Mouse (Mus musculus) R1 (cell line): ENCODE results near the gene Azi2.

Experiments used
- DNase-seq: peaks from one replicate; pipeline ENCODE4 v3.0.0-alpha.2; 2018; ENCODE audit warnings: low read depth, low spot score

The Azi2 gene

DNA sequence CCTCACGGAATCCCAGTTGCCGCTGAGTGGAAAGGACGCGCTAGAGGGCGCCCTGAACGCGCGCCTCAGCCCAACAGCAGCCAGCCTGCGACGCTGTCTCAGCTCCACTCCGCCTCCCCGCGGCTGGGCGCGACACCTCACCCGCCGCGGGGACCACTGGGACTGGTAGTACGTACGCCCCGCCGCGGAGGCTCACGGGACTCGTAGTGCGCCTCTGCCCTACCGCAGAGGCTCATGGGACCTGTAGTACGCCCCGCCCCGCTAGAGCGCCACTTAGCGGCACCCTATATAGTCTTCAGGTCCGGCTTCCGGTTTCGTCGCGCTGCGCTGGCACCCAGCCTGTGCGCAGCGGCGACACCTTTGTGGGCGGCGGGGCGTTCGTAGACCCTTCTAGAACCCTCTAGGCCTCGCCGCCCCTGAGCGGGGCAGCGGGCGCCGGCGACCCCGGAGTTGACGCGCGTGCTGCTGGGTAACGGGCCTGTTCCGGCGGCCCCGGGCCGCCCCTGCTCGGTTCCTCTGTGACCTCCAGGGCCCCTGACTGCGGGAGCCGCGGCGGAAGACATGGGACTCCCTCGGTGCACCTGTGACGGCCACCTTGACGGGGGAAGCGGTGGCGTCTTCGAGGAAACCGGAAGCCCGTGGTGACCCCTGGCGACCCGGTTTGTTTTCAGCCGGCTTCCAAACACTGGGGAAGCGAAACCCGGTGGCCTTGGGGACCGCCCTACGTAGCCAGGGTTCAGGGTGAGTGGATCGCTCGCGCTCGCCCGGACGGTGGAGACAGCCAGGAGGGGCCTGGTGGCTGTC lies at the start of gene Azi2:
Gene Azi2, plus strand, starts transcription at position 282 of the 804 bp plus-strand sequence.
- DNase-seq: peak; percentile 97

DNA sequence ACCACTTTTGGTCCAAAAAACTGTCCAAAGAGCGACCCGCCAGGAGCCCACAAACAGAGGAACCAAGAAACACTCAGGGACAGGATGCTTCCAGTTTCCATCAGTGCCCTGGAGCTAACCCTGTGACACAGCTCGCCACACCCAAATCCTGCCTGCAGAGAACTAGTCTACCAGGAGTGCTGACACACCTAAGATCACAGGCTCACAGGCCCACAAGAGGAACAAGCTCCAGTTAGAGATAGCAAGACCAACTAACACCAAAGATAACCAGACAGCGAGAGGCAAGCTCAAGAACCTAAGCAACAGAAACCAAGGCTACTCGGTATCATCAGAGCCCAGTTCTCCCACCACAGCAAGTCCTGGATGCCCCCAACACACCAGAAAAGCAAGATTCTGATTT lies 43.7 kb upstream of the Azi2 start:
- no peak for DNase-seq

DNA sequence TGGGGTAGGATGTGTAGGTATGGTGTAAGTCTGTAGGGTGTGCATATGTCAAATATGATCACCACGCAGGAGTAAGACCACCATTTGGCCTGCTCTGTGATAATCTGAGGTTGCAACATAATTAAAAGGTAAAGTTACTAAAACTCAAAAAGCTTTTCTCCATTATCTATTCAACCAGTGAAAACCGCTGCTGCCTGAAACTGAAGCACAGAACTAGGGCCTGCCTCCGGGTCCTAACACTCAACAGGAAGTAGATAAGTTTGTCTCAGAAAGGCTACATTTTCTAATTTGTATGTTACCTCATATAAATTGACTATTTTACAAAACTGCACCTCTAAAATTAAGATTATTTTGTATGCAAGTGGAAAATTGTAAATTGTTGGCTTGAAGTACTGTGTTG lies 38.8 kb upstream of the Azi2 start:
- DNase-seq: no peak

DNA sequence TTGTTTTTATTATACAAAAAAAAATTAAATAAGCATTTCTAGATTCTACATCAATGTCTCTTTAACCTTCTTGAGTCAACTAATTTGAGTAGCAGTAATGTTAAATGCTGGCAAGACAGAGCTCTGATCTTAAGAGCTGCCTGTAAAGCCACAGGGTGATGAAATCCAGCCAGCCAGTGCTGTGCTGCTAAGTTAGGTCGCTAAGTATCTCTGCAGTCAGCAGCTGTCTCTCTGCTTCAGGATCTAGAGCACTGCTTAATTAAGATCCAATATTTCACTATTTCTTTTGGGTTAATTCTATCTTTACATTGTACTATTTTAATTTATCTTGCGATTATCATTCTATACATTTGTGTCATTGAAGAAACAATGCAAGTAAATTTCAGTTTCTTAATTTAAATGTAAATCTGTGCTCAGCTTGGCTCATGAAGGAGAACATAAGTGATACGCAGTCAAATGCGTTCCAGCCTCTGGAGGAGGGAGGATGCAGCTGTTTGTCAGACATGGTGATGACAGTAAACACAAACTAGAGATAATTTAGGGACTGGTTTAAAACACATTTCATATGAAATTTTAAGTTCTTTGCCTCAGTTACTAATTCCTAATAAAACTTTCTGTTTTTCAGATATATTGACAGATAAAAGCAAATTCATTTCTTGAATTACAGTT lies 36.9 kb upstream of the Azi2 start:
- no peak for DNase-seq

DNA sequence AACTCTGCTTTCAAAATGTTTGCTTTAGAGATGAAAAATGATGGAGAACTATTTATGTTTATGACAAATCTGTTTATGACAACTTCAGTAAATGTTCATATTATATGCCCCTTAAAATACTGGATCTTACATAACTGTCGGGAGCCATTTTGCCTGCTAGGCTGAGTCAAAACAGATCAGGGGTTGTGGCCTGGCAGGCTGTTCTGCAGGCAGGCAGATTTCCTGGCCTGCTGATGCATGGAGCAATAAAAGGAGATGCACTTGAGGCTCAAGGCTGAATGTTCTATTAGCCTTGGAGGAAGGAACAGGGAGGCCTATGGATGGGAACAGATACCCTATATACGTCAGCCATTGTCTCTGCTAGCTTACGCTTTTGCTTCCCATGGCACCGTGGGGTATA lies 36.4 kb upstream of the Azi2 start:
- no peak for DNase-seq

DNA sequence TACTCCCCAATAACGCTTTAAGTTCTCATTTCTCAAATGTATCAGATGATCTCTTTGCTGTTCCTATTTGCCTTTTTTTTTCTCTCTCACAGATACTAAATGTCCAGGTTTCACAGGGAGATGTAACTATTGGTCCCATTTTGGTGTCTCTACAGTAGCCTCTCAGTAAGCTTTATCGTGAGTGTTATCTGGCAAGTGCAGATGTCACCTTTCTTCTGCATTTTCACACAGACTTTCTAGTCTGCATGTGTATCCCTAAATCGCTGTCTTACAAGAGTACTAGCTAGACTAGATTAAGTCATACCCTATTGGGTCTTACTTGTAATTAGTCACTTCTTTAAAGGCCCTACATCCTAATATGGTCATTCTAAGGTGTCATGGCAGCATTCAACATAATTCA lies 27.4 kb upstream of the Azi2 start:
- no peak for DNase-seq

DNA sequence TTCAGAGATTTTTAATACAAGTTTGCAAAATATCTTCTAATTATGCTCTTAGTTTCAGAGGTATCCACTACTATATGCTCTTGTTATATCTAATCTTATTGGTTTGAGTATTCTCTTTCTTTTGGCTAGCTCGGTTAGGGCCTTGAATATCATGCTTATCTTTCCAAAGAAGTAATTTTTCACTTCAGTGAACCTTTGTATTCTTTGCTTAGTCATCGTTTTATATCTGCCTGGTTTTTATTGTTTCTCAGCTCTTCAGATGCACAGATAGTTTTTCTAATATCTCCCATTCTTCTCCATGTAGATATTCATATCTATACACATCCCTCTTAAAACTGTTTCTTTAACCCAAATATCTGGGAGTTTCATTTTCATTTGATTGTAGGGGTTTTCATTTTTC lies 15.3 kb upstream of the Azi2 start:
- no peak for DNase-seq

DNA sequence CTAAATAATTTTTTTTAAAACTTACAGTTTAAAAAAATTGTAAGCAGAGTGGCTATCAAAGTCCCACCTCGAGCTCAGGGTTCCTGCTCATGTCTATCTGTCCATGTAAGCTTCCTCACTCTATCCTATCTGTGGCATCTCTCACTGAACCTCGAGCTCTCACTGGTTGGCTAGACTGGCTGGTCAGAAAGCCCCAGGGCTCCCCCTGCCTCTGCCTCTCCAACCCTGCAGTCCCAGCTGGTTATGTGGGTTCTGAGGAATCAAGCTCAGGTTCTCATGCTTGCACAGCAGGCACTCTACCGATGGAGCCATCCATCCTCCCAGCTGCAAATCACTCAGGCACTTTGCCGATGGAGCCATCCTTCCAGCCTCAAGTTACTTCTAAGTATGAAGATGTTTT lies 10.8 kb upstream of the Azi2 start:
- no peak for DNase-seq

DNA sequence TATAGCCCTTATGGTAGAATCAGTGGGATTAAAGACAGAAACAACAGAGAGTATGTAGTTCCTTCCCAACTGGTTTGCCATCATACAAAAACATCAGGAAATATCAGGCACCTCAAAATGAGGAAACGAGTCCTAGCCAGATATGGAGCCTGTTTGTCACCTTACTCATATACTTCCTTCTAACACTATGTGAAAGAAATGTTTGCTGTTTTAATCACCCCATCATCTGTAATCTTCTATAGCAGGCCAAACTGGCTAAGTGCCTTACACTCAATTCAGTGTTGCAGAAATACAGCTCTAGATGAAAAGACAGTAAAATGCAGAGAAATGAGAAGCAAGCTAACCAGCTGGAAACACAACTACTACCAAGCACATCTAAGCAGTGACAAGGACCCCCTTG lies 10.0 kb upstream of the Azi2 start:
- no peak for DNase-seq

DNA sequence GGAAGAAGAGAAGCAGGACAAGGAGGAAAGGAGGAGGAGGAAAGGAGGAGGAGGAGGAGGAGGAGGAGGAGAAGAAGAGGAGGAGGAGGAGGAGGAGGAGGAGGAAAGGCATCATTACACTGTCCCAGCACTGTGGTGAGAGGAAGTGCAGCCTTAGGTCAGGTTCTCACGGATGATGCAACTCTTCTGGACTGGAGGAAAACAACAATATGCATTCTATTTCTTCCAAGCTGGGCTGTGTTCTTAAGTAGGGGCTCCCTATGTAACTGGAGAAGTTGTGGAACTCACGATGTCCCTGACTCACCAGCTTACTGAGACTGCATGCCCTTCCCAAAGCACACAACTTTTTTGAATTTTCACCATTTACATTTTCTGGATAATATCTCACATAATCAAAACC lies 8.6 kb upstream of the Azi2 start:
- no peak for DNase-seq

DNA sequence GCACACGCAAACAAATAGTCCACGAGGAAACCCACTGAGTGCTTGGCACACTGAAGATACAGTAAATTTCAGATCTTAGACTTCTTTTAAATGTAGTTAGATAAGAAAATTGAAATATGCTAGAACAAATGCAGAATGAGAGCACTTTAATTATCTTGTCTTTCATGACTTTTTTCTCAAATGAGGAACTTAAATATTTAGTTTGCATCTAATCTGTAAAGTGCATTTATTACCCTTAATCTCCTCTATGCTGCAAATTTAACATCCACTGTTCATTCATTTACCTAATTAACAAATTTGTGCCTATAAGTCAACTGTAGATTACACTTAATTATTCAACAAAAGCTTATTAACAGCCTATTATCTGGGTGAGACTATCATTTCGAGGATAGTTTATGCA lies 5.3 kb upstream of the Azi2 start:
- no peak for DNase-seq

DNA sequence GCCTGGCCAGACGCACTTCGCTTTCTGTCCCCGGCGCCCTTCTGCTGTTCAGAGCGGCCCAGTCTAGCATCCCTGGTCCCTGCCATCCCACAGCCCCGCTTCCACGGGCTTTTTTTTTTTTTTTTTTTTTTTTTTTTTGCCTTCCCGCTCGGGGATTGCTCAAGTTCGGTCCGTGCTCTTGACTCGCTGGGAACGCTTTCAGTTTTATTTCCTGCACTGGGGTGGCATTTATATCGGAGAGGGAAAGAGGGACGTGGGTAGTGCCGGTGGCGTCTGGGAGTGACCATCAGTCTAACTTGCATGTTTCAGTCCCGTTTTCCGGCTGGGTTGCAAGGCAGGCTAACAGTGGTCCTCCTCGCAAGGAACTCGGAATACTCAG lies 712 bp downstream of the Azi2 start:
- DNase-seq: no peak

DNA sequence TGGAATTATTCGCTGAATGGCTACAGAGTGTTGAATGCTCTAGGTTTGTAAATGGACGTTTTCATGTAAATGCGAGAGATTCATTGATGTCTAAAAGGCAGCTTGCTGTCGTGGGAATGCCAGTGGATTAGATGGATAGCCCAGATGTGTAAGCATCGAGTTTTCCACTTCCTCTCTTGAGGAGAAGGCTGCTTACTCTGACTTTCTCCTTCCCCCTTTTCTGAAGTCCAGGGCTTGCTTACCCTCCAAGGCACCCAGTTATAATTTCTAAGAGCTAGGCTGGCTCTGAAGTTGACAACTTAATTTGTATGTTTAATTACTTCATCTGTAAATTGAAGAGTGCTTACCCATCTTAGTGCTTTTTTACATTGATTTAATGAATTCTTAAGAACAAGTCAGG lies 1.3 kb downstream of the Azi2 start:
- DNase-seq: no peak

DNA sequence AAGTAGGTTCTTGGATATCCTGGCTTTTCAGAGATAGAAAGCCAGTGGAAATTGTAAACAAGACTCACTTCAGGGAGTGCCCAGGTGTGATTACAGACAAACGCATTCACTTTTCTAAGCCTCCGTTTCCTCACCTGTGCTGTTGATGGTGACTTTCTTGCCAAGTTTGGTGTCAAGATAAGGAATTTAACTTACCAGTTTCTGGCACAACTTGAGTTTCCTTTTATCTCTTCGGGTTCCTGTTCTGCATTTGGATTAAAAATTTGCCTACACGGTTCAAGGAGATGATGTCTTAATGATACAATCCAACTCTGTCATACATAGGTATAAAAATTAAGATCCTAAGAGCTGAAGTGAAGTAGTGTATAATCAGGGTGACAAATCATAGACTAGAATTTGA lies 2.4 kb downstream of the Azi2 start:
- no peak for DNase-seq

DNA sequence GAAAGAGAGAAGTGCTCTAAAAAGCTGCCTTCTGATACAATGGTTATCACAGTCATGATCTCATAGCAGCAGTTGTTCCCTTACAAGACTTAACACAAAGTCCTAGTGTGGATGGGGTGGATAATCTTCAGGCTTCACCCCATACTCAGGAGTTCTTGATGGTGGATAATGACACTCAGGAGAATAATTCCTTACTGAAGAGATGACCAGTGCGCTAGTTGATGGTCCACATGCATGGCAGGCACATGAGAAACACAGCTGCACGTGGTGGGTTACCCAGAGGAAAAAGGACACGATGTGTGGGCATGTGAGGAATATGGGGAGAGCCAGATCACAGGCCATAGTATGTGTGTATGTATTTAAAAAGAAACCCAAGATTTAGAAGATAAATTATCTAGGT lies 3.3 kb downstream of the Azi2 start:
- DNase-seq: no peak

DNA sequence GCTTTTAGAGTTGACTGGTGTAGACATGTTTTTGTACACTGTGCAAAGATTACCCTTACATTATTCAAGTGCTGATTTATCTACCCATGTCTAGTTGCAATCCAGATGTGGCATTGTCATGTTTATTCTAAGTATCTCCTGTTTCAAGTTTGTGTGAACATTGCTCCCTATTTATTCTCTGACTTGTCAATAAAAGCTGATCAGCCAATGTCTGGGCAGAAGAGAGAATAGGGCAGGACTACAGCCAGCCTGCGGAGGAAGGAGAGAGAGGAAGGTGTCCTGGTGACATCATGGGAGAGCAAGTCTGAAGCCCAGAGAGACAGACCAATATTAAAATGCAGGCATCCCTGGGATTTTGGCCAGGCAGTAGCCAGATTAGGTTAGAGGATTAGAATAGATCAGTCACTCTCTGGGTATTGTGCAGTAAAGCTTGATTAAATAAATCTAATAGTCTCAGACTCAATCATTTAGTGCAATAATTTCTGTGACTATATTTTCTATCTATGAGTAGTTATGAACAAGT lies 4.8 kb downstream of the Azi2 start:
- peak; percentile 65 for DNase-seq

DNA sequence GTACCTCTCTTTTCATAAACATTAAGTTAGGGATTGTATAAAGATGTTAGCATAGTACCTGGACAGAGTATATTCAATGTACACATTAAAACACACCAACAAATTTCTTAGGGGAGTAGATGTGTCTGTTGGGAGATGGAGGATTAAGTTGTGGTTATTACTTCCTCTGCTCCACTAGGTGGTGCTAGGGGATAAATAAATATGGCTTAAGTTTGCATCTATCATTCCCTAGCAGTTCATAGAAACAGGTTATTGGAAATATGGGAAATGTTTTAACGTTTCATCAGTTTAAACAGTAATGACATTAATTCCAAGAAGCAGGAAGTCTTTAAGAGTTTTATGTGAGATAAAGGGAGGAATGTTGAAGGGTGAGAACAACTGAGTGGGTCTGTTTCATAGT lies 13.0 kb downstream of the Azi2 start:
- peak; percentile 26 for DNase-seq

DNA sequence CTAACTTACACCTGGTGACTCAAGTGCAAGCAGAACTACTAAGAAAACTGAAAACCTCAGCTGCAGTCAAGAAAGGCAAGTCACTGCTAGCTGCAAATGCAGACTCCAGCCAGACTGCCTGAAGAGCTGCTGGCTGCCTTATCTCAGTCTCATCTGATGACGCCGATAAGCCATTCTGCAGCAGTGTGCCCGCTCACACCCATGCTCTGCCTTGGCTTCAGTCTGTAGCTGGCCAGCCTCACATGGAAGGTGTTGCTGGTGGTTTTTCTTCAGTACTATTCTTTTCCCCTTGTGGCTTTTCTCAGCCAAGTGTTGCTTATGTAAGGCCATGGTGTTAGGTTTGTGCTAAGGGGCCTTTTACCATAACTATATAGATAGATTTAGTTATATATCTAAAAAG lies 18.8 kb downstream of the Azi2 start:
- no peak for DNase-seq

DNA sequence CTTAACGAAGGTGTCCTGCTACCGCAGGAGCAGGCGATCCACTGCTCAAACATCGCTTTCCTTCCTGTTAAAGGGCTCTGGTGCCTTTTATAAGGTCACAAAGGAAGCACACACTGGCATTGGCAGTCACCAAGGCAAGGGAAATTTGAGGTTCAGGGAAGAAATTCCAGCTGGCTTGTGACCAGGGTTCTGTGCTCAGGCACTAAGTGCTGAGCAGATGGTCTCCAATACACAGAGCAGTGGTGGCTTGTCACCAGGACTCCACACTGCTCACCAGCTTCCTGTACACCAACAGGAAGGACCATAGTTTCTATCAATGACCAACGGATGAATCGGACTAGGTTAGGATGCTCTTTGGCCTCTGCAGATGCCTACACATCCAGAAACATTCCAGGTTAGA lies 30.1 kb downstream of the Azi2 start:
- DNase-seq: no peak

DNA sequence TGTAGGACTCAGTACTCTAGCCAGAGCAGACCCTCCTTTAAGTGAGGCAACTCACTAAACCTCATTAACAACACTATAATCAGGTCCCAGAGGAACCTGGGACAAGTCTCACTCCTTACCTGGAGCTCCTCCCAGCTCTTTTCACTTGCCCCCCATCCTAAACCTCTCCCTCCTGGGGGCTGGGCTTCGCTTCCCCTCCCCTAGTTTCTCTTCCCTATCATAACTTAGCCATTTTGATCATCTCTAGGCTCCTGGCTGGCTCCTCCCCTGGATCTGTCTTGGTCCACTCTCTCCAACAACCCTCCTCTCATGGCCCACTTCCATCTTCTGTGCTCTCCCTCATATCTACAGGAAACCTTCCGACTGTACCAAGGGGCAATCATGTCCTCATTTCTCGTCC lies 31.0 kb downstream of the Azi2 start:
- no peak for DNase-seq

DNA sequence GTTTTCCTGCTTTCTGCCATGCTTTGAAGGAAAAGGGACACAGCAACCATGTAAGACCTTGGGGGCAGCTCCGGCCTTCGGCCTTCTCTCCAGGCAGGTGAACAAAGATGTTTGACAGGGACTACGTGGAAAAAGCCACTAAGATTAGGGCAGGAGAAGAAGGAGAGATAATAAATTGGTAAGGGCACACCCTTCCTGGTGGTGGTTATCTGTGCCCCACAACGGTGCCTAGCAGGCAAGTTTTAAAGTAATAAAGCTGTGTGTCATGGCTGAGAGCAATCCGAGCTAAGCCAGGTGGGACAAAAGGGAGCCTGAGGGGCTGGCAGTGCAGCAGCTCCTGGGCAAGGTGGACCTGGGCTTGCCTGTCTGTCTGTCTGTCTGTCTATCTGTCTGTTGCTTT lies 31.8 kb downstream of the Azi2 start:
- no peak for DNase-seq

DNA sequence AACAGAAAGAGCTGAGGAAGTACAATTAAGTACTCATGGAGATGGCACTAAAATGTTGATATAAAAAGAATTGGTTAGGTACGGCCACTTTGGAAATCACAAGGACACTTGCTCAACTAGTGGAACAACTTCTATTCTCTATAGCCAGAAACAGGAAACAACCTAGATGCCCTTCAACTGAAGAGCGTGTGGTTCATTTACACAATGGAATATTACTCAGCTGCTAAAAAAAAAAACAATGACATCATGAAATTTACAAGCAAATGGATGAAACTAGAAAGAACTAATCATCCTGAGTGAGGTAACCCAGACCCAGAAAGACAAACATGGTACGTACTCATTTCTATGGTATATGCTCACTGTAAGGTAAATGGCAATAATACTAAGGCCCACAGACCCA lies 33.1 kb downstream of the Azi2 start:
- no peak for DNase-seq
